Mouse (Mus musculus) effector memory CD4-positive, alpha-beta T cell, adult 5 months (primary cell): ENCODE data around the gene Olfr403. TPM values are rescaled to one million over a fixed set of nuclear protein-coding genes. Genes with fewer than 3 reads are reported as not detected.

Experiments used
- polyA plus RNA-seq: library from polyadenylated mRNA; unstranded; fragments of 100-300 nt; shearing (Covaris generic); gene quantifications from one replicate; pipeline ENCODE4 v1.2.1, GENCODE M21; 2017

The Olfr403 gene
- polyA plus RNA-seq: not detected

GRCm38 (mm10) chr11:74185949-74186348 is at the start of gene Olfr403:
Gene Olfr403, plus strand, starts transcription at chr11:74186249.

GRCm38 (mm10) chr11:74153229-74153628 is 32.8 kb upstream of the Olfr403 start, which contains the start of gene Olfr402:
Gene Olfr402, plus strand, starts transcription at chr11:74153529.

GRCm38 (mm10) chr11:74211279-74211678 is 25.2 kb downstream of the Olfr403 start, which contains the start of gene Olfr43:
Gene Olfr43, minus strand, starts transcription at chr11:74211379.

Other genes starting within 250 kb of the Olfr403 start
- gene Olfr23, start 249.6 kb upstream of the Olfr403 start, polyA plus RNA-seq: not detected
- not detected for gene Olfr397, start 225.4 kb upstream of the Olfr403 start, polyA plus RNA-seq
- gene Olfr398, start 195.8 kb upstream of the Olfr403 start, polyA plus RNA-seq: not detected
- not detected for gene Olfr139, start 129.7 kb upstream of the Olfr403 start, polyA plus RNA-seq
- not detected for gene Olfr399, start 129.6 kb upstream of the Olfr403 start, polyA plus RNA-seq
- not detected for gene Zfp616, start 116.3 kb upstream of the Olfr403 start, polyA plus RNA-seq
- gene Olfr401, start 72.5 kb upstream of the Olfr403 start, polyA plus RNA-seq: not detected
- gene Olfr402, start 32.7 kb upstream of the Olfr403 start, polyA plus RNA-seq: not detected
- not detected for gene Olfr43, start 25.1 kb downstream of the Olfr403 start, polyA plus RNA-seq
- not detected for gene Olfr406, start 73.6 kb downstream of the Olfr403 start, polyA plus RNA-seq
- not detected for gene Olfr59, start 97.5 kb downstream of the Olfr403 start, polyA plus RNA-seq
- gene Olfr410, start 151.8 kb downstream of the Olfr403 start, polyA plus RNA-seq: not detected
- not detected for gene Olfr411, start 166.4 kb downstream of the Olfr403 start, polyA plus RNA-seq
- gene Olfr412, start 175.8 kb downstream of the Olfr403 start, polyA plus RNA-seq: not detected